Mouse (Mus musculus) midbrain, embryonic 14.5 days (tissue): ENCODE results near the gene Eif4e. TPM values are rescaled to one million over a fixed set of nuclear protein-coding genes. Genes with fewer than 3 reads are reported as not detected.

Source experiments
- ATAC-seq: fragments of 200-750 bp; cut with Nextera tagmentation; 2 replicates; pipeline ENCODE4 v1.8.0; 2017; ENCODE audit warnings: moderate number of reproducible peaks, moderate library complexity; ENCODE audit not compliant: low FRiP score, low TSS enrichment
- DNase-seq: peaks from one replicate; pipeline ENCODE4 v3.0.0-alpha.2; 2015
- H3K27ac ChIP-seq: fragments of 300-500 bp; sonication (generic); replicated peaks from 2 replicates; pipeline ENCODE4 v1.5.1; 2014; ENCODE audit warnings: mild to moderate bottlenecking, low read depth, low read length, moderate library complexity
- H3K27me3 ChIP-seq: fragments of 300-500 bp; sonication (generic); 2 replicates; pipeline ENCODE4 v1.6.1; 2014; ENCODE audit warnings: low read length, control low read depth, mixed read lengths; ENCODE audit not compliant: control insufficient read depth, insufficient read depth
- H3K36me3 ChIP-seq: fragments of 300-500 bp; sonication (generic); 2 replicates; pipeline ENCODE4 v1.6.1; 2014; ENCODE audit warnings: low read length, control low read depth; ENCODE audit not compliant: control insufficient read depth, insufficient read depth
- H3K4me1 ChIP-seq: fragments of 300-500 bp; sonication (generic); 2 replicates; pipeline ENCODE4 v1.6.1; 2014; ENCODE audit warnings: mild to moderate bottlenecking, antibody characterized with exemption, low read length, control low read depth; ENCODE audit not compliant: control insufficient read depth, insufficient read depth
- H3K4me2 ChIP-seq: fragments of 300-500 bp; sonication (generic); 2 replicates; pipeline ENCODE4 v1.6.1; 2014; ENCODE audit warnings: mild to moderate bottlenecking, low read length, moderate library complexity
- H3K4me3 ChIP-seq: fragments of 300-500 bp; sonication (generic); replicated peaks from 2 replicates; pipeline ENCODE4 v1.5.1; 2014; ENCODE audit warnings: low read depth, low read length
- H3K9ac ChIP-seq: fragments of 300-500 bp; sonication (generic); replicated peaks from 2 replicates; pipeline ENCODE4 v1.6.1; 2014; ENCODE audit warnings: mild to moderate bottlenecking, low read length, moderate library complexity
- H3K9me3 ChIP-seq: fragments of 300-500 bp; sonication (generic); 2 replicates; pipeline ENCODE4 v1.6.1; 2016; ENCODE audit warnings: low read length, control low read depth, mixed read lengths; ENCODE audit not compliant: control insufficient read depth
- WGBS: fragments of 180-500 bp; shearing (Covaris S2); extraction: QIAGEN DNeasy Blood & Tissue Kit; methylation state at CpG from one replicate; pipeline ENCODE4 v1.1.7; 2014; 5-methylcytosine and 5-hydroxymethylcytosine counted together
- polyA plus RNA-seq: library from polyadenylated mRNA; unstranded; fragments of >200 nt; fragmentation: Nextera tagmentation; extraction: Ambion mirVana; gene quantifications from 2 replicates; pipeline ENCODE4 v1.2.1, GENCODE M21; 2014

The Eif4e gene
- polyA plus RNA-seq, 1 experiment from 2014 or later, result 356 TPM

DNA sequence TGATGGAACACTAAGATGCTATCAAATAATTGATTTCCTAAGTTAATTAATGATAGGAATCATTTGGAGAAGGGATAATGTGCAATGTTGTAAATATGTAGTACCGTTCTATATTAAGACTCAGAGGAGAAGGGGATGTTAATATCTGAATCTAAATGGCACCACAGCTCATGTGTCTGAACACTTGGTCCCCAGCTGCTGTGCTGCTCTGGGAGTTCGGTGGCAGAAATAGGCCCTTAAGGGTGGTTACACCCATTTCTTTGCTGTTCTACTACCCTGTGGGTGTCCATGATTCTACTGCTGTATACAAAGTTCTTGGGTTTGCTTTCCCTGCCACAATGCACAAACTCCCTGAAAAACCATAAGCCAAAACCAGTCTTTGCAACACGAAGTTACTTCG, 61.2 kb downstream of the Eif4e start:
- Histone ChIP-seq H3K27me3 (no peaks in the 10 kb centered on the region), H3K36me3 (no peaks in the 10 kb centered on the region), H3K4me2 (no peak overlapping the region), H3K4me3 (no peak overlapping the region), H3K27ac (no peak overlapping the region), H3K9me3 (no peaks in the 10 kb centered on the region), H3K9ac (no peak overlapping the region), H3K4me1 (no peaks in the 10 kb centered on the region)
- WGBS, result 92% methylated on average over 4 of the region's 4 CpGs
- DNase-seq (no peak), ATAC-seq (no peak)

DNA sequence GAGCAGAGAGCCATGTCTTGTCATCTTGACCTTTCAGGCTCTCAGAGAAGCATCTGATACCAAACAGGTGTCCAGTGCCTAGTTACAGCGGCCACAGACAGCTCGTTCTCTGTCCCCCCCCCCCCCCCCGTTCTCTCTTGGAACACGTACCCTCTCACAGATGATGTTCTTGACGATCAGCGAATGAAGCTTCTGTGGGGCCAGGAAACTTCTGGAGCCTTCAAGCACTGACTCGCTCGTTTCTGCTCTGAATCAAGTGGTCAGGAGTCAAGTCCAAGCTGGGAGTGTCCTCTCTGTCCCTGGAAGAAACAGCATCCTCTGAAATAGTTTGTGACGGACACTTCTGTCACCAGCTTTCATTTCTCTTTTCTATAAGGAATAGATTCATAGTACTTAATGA, 62.0 kb downstream of the Eif4e start:
- DNase-seq, result no peak
- Histone ChIP-seq H3K36me3 (no peaks in the 10 kb centered on the region), H3K4me1 (no peaks in the 10 kb centered on the region), H3K4me2 (no peak overlapping the region), H3K4me3 (no peak overlapping the region), H3K9me3 (no peaks in the 10 kb centered on the region), H3K27me3 (no peaks in the 10 kb centered on the region), H3K9ac (no peak overlapping the region), H3K27ac (no peak overlapping the region)
- WGBS, result 90% methylated on average over 9 of the region's 9 CpGs
- ATAC-seq, result no peak

DNA sequence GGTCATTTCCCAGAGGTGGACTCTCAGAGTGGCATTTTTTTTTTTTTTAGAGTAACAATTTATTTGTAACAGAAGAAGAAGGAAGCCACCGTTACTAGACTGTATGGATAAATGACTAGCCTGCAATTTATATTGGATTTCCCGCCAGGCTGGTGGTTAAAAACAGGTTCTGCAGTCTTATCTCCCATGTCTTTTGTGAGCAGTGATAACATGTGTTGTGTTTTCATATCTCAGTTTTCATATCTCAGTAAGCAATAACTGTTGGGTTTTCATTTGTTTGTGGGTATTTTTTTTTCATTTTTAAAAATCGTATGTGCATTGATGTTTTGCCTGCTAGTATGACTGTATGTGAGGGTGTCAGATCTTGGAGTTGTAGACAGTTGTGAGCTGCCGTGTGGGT, 65.0 kb downstream of the Eif4e start:
- no peak for ATAC-seq
- WGBS, result 92% methylated on average over 4 of the region's 4 CpGs

DNA sequence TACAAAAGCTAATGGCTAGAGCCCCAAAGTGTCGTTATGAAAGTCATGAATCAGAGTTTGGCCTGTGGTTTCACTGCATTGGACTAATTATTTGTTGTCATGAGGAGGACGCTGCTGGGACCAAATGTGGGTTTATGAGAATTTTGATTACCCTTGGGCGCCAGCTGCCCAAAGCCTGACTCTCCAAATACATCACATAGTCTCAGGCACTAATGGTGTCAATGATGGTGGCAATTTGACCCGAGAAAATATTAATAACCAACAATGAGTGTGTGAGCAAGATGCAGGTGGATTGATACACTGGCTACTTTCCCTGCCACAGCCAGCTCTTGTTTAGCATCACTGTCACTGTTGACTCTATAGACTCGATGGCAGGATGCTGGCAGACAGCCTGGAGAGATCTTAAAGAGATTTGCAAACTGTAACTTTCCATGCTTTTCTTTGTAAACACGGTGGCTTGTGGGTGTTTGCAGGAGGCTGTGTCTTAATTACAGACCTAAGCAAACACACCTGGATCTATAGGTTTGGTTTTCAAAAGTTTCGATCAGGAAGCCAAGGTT, 65.9 kb downstream of the Eif4e start:
- no peak overlapping the region for H3K27ac ChIP-seq
- H3K4me2 ChIP-seq, result no peak overlapping the region
- H3K9ac ChIP-seq, result no peak overlapping the region
- H3K4me3 ChIP-seq, result no peak overlapping the region
- 80% methylated on average over 7 of the region's 7 CpGs for WGBS
- H3K27me3 ChIP-seq, result no peaks in the 10 kb centered on the region
- ATAC-seq (no peak), DNase-seq (no peak)
- H3K4me1 ChIP-seq, result no peaks in the 10 kb centered on the region
- H3K9me3 ChIP-seq, result no peaks in the 10 kb centered on the region
- no peaks in the 10 kb centered on the region for H3K36me3 ChIP-seq

More for the DNA sequence above, 65.0 kb downstream of the Eif4e start:
- Histone ChIP-seq H3K36me3 (no peaks in the 10 kb centered on the region), H3K4me2 (no peak overlapping the region), H3K4me3 (no peak overlapping the region), H3K9ac (no peak overlapping the region), H3K4me1 (no peaks in the 10 kb centered on the region), H3K9me3 (no peaks in the 10 kb centered on the region), H3K27me3 (no peaks in the 10 kb centered on the region), H3K27ac (no peak overlapping the region)
- no peak for DNase-seq

DNA sequence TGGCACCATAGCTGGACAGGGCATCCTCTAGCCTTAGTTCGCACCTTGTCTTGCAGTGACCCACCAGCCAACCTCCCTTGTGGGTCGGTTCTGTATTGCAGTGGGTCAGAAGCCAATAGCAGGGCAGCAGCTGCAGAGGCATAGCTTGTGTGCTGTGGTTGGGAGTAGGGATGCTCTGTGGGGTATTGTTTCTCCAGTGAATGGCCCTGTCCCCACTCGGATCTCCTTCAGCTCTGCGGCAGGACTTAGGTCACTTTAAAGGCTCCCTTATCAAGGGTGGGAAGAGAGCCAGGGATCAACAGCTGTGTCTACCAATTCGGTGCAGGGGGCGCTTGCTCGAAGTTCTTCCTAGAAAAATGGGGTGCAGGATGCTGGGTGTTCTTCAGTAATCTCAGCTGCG, 67.2 kb downstream of the Eif4e start:
- Histone ChIP-seq H3K9me3 (no peaks in the 10 kb centered on the region), H3K9ac (no peak overlapping the region), H3K4me1 (no peaks in the 10 kb centered on the region), H3K27me3 (no peaks in the 10 kb centered on the region), H3K4me3 (no peak overlapping the region), H3K27ac (no peak overlapping the region), H3K36me3 (no peaks in the 10 kb centered on the region), H3K4me2 (no peak overlapping the region)
- no peak for ATAC-seq
- 85% methylated on average over 8 of the region's 8 CpGs for WGBS
- DNase-seq, result no peak

DNA sequence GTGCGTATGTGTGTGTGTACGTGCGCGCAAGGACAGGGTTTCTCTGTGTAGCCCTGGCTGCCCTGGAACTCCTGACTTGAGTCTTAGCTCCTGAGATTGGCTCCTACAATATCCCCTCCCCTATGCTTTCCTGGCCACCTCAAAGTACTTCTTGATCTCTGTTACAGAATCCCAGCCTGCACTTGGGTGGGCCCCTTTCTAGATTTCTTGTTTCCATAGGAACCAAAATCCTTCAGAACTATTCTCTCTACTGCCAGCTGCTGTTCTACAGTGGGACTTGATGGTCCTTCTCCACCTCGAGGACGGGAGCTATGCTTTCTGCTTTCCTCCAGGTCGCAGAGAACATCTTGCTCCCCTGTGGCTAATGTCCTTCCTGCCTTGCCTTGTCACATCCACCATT, 67.9 kb downstream of the Eif4e start:
- Histone ChIP-seq H3K4me2 (no peak overlapping the region), H3K9ac (no peak overlapping the region), H3K4me3 (no peak overlapping the region), H3K27ac (no peak overlapping the region), H3K9me3 (no peaks in the 10 kb centered on the region), H3K36me3 (no peaks in the 10 kb centered on the region), H3K4me1 (no peaks in the 10 kb centered on the region), H3K27me3 (no peaks in the 10 kb centered on the region)
- 61% methylated on average over 7 of the region's 7 CpGs for WGBS
- no peak for DNase-seq
- ATAC-seq, result no peak

DNA sequence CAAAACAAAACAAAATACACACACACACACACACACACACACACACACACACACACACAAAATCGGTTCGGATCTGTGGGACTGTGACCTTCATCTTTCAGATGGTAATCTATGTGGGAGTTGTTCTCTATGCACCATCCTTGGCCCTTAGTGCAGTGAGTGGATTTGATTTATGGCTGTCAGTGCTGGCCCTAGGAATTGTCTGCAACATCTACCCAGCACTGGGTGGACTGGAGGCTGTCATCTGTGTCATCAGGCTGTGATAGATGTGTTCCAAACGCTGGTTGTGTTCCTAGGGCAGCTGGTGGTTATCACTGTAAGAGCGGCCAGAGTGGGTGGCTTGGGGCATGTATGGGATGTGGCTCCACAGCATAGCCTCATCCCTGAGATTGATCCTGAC, 75.1 kb downstream of the Eif4e start:
- no peak for ATAC-seq
- WGBS, result 92% methylated on average over 4 of the region's 4 CpGs
- Histone ChIP-seq H3K9me3 (no peaks in the 10 kb centered on the region), H3K9ac (no peak overlapping the region), H3K36me3 (no peaks in the 10 kb centered on the region), H3K4me2 (no peak overlapping the region), H3K4me3 (no peak overlapping the region), H3K27me3 (no peaks in the 10 kb centered on the region), H3K27ac (no peak overlapping the region), H3K4me1 (no peaks in the 10 kb centered on the region)
- DNase-seq, result no peak

DNA sequence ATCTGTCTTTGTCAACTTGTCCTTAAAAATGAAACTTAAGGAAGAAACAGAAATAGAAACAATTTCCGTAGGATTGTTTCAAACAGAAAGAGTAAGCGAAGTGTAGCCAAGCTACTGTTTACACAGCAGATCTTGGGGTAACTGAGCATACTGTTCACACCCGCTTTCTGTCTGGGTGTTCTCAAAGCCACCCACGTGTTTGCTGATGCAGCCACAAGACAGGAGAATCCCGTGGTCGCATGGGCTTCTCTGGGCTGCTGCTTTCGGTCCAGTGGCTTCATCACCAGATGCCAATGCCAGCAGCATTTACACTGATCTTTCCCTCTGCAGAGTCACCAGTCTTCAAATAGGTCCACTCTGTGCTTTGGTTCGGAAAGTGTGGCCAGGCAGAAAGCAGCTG, 79.2 kb downstream of the Eif4e start:
- H3K9ac ChIP-seq, result no peak overlapping the region
- H3K36me3 ChIP-seq, result no peaks in the 10 kb centered on the region
- no peaks in the 10 kb centered on the region for H3K27me3 ChIP-seq
- no peak overlapping the region for H3K4me3 ChIP-seq
- H3K27ac ChIP-seq, result no peak overlapping the region
- H3K4me2 ChIP-seq, result no peak overlapping the region
- ATAC-seq (no peak), DNase-seq (no peak)
- 82% methylated on average over 8 of the region's 8 CpGs for WGBS
- no peaks in the 10 kb centered on the region for H3K9me3 ChIP-seq
- no peaks in the 10 kb centered on the region for H3K4me1 ChIP-seq

DNA sequence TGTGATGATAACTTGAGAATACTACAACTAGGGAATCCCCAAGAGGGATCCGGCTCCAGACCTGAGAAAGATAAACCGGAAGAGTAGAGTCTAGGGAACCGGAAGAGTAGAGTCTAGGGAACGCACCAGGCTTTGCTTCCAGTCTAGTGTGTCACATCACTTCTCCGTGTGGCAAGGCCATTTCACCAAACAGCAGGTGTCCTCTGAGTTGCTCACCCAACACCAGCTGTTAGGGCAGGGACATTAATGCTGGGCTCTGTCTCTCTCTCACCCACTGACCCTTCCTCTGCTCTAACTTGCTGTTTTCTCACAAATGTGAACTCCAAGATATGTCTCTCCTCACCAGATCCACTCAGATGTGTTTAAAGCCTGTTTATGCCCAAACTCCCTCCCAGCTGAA, 82.7 kb downstream of the Eif4e start:
- no peak overlapping the region for H3K4me2 ChIP-seq
- no peak overlapping the region for H3K27ac ChIP-seq
- no peak overlapping the region for H3K9ac ChIP-seq
- 87% methylated on average over 5 of the region's 5 CpGs for WGBS
- no peaks in the 10 kb centered on the region for H3K9me3 ChIP-seq
- no peaks in the 10 kb centered on the region for H3K4me1 ChIP-seq
- no peaks in the 10 kb centered on the region for H3K27me3 ChIP-seq
- DNase-seq, result no peak
- no peak overlapping the region for H3K4me3 ChIP-seq
- no peak for ATAC-seq
- H3K36me3 ChIP-seq, result no peaks in the 10 kb centered on the region
